Mouse (Mus musculus) testis, adult 2 months (tissue): ENCODE measurements around the gene 9230112D13Rik.
A peak's percentile ranks its signal among the peaks of the same experiment; 100 is the strongest.

Source experiments
- CTCF ChIP-seq: fragments of 200-500 bp; IDR thresholded peaks from 2 replicates; pipeline ENCODE4 v1.5.1; 2012; ENCODE audit warnings: low read depth, mild to moderate bottlenecking, inconsistent platforms, low read length, moderate library complexity; ENCODE audit not compliant: control insufficient read depth, insufficient read depth, insufficient replicate concordance
- POLR2A ChIP-seq: fragments of 200-500 bp; IDR thresholded peaks from 2 replicates; pipeline ENCODE4 v1.6.1; 2012; ENCODE audit warnings: low read depth, mild to moderate bottlenecking, inconsistent platforms, low read length, moderate library complexity; ENCODE audit not compliant: control insufficient read depth

GRCm38 (mm10) chr14:34549004-34549671, 26.5 kb upstream of the 9230112D13Rik start:
- TF ChIP-seq POLR2A, result no peak
- TF ChIP-seq CTCF, result peak; percentile 80
